7 mouse cellular contexts compared by ENCODE assay signal in genomic region chr19:45047935-45048643, GRCm38 (mm10). TPM values are rescaled to one million over a fixed set of nuclear protein-coding genes. Genes with fewer than 3 reads are reported as not detected.
A peak's percentile ranks its signal among the peaks of the same experiment; 100 is the strongest.
DNase-seq lines count a peak whose midpoint lies in the region; ATAC-seq and TF ChIP-seq lines count a peak whose summit lies in the region.

No protein-coding gene starts in this region.

- H3K27me3 ChIP-seq in MEL (ENCODE audit: control insufficient read depth in 1 of 2, insufficient read depth in 2 of 2, low read length in 2 of 2): peaks cover 0 to 4% of the 10 kb centered on the region in 2 experiments; a peak in 1 of 4 replicates
- no peaks in the 10 kb centered on the region for H3K27me3 ChIP-seq in hindbrain, postnatal 0 days (ENCODE audit: insufficient read depth, low read length)
- no peaks in the 10 kb centered on the region for H3K27me3 ChIP-seq in small intestine, adult 2 months (ENCODE audit: control insufficient read depth, insufficient read depth, low read length)

- no peak for TF ChIP-seq RAD21 in MEL (IDR thresholded peaks at IDR 0.05; ENCODE audit: low read depth, low read length)

- peak; percentile 61 for ATAC-seq in hindbrain, postnatal 0 days

- peak overlapping the region; percentile 71 for H3K9ac ChIP-seq in MEL (ENCODE audit: control insufficient read depth, low read depth, low read length, poor library complexity, severe bottlenecking)
- peak overlapping the region; percentile 66 for H3K9ac ChIP-seq in hindbrain, postnatal 0 days (replicated peaks; ENCODE audit: low read length)

- H3K27ac ChIP-seq in MEL (ENCODE audit: control insufficient read depth, low read depth, low read length): peak overlapping the region; percentile 94
- peak overlapping the region; percentile 91 for H3K27ac ChIP-seq in hindbrain, postnatal 0 days
- H3K27ac ChIP-seq in small intestine, adult 2 months (ENCODE audit: insufficient read depth, low read depth, low read length): peak overlapping the region; percentile 82

- peaks cover 0 to 5% of the 10 kb centered on the region in 2 experiments; a peak in 1 of 4 replicates for H3K36me3 ChIP-seq in MEL (ENCODE audit: control insufficient read depth in 1 of 2, insufficient read depth in 2 of 2, low read length in 2 of 2)
- peaks cover 27% of the 10 kb centered on the region for H3K36me3 ChIP-seq in hindbrain, postnatal 0 days (ENCODE audit: insufficient read depth, low read length)
- no peaks in the 10 kb centered on the region for H3K36me3 ChIP-seq in small intestine, adult 2 months (ENCODE audit: control insufficient read depth, insufficient read depth, low read length)

- H3K79me2 ChIP-seq in MEL (ENCODE audit: control insufficient read depth, insufficient read depth, low read length, poor library complexity): no peaks in the 10 kb centered on the region

- no peak; a peak in 1 of 4 replicates for TF ChIP-seq POLR2A in MEL (IDR thresholded peaks at IDR 0.05; ENCODE audit: control insufficient read depth in 1 of 2, insufficient read depth in 1 of 2, low read depth in 1 of 2, low read length in 2 of 2, poor library complexity in 1 of 2)
- no peak for TF ChIP-seq POLR2A in small intestine, adult 2 months (IDR thresholded peaks at IDR 0.05; ENCODE audit: low read depth, low read length)

- TF ChIP-seq CTCF in MEL (IDR thresholded peaks at IDR 0.05 in 2 of 3, conservative IDR thresholded peaks at IDR 0.05 in 1 of 3; ENCODE audit: control insufficient read depth in 1 of 3, insufficient read depth in 1 of 3, low read depth in 2 of 3, low read length in 3 of 3, poor library complexity in 1 of 3, severe bottlenecking in 1 of 3): no peak
- TF ChIP-seq CTCF in hindbrain, postnatal 0 days (IDR thresholded peaks at IDR 0.05; ENCODE audit: low read depth): no peak
- no peak for TF ChIP-seq CTCF in small intestine, adult 2 months (IDR thresholded peaks at IDR 0.05; ENCODE audit: extremely low read depth, insufficient read length, insufficient replicate concordance, low read depth, low read length)

- peak overlapping the region; percentile 87 for H3K4me2 ChIP-seq in hindbrain, postnatal 0 days (ENCODE audit: low read depth, low read length)

- DNase-seq in MEL (ENCODE audit: low read depth, low spot score): peak; percentile 92
- peak; percentile 77 for DNase-seq in cerebellum, adult 11-12 months
- DNase-seq in frontal cortex, adult 2 months (ENCODE audit: extremely low spot score in 1 of 2, low spot score in 1 of 2): peak; percentile 90 to 92
- peak; percentile 66 for DNase-seq in hindbrain, postnatal 0 days (ENCODE audit: low spot score)
- peak; percentile 69 to 94 for DNase-seq in left cerebral cortex, adult 8-10 months (ENCODE audit: low spot score in 2 of 2)
- DNase-seq in lung, postnatal 4 days: peak; percentile 79 to 82

- TF ChIP-seq EP300 in MEL (IDR thresholded peaks at IDR 0.05; ENCODE audit: low read depth in 1 of 2, low read length in 2 of 2): peak; percentile 57 to 85

- H3K4me1 ChIP-seq in MEL (ENCODE audit: control insufficient read depth in 1 of 2, insufficient read depth in 2 of 2, low read length in 2 of 2): peaks cover 5 to 13% of the 10 kb centered on the region in 2 experiments; a peak in 3 of 4 replicates
- H3K4me1 ChIP-seq in hindbrain, postnatal 0 days (ENCODE audit: insufficient read depth, low read length): peaks cover 8% of the 10 kb centered on the region; the same call in 1 of the 2 replicates
- H3K4me1 ChIP-seq in small intestine, adult 2 months (ENCODE audit: control insufficient read depth, insufficient read depth, insufficient read length, low read length): peaks cover 6% of the 10 kb centered on the region

- peak overlapping the region; percentile 63 to 69 for H3K4me3 ChIP-seq in MEL (ENCODE audit: control insufficient read depth in 1 of 2, insufficient read depth in 1 of 2, low read depth in 2 of 2, low read length in 2 of 2)
- peak overlapping the region; percentile 51 for H3K4me3 ChIP-seq in hindbrain, postnatal 0 days (ENCODE audit: low read length)
- peak overlapping the region; percentile 68 for H3K4me3 ChIP-seq in small intestine, adult 2 months (ENCODE audit: low read depth, low read length)

- no peaks in the 10 kb centered on the region for H3K9me3 ChIP-seq in MEL (replicated peaks; ENCODE audit: insufficient read depth, low read length)
- H3K9me3 ChIP-seq in hindbrain, postnatal 0 days (ENCODE audit: low read length): no peaks in the 10 kb centered on the region

- WGBS in hindbrain, postnatal 0 days: 8% methylated on average over 11 of the region's 11 CpGs
- WGBS in small intestine, adult 2 months: 15% methylated on average over 11 of the region's 11 CpGs

TF ChIP-seq in MEL, 35 proteins besides CTCF, POLR2A, EP300 and RAD21 (continues in another document):
- TF ChIP-seq E2F4 (IDR thresholded peaks at IDR 0.05; ENCODE audit: borderline replicate concordance, low read depth, low read length) (no peak), SIN3A (IDR thresholded peaks at IDR 0.05; ENCODE audit: low read length) (peak; percentile 75), ZNF384 (IDR thresholded peaks at IDR 0.05; ENCODE audit: low read depth, low read length) (no peak), ELF1 (IDR thresholded peaks at IDR 0.05; ENCODE audit: low read depth, low read length) (no peak; the same call in 1 of the 2 replicates), NRF1 (IDR thresholded peaks at IDR 0.05; ENCODE audit: insufficient read depth, low read depth, low read length, poor library complexity, severe bottlenecking) (no peak), MYB (IDR thresholded peaks at IDR 0.05; ENCODE audit: low read depth, low read length) (peak; percentile 70; the same call in 1 of the 2 replicates), GABPA (IDR thresholded peaks at IDR 0.05; ENCODE audit: low read depth, low read length) (no peak), USF2 (IDR thresholded peaks at IDR 0.05; ENCODE audit: borderline replicate concordance in 1 of 2, insufficient read depth in 1 of 2, low read depth in 1 of 2, low read length in 2 of 2) (no peak), MAX (IDR thresholded peaks at IDR 0.05; ENCODE audit: low read length) (peak; percentile 49), SMC3 (IDR thresholded peaks at IDR 0.05; ENCODE audit: low read depth, low read length) (no peak), NELFE (IDR thresholded peaks at IDR 0.05; ENCODE audit: low read depth, low read length) (no peak; the same call in 1 of the 2 replicates), POLR2AphosphoS2 (IDR thresholded peaks at IDR 0.05; ENCODE audit: low read length) (no peak; the same call in 1 of the 2 replicates), MEF2A (IDR thresholded peaks at IDR 0.05; ENCODE audit: extremely low read depth, insufficient replicate concordance, low read depth, low read length, poor library complexity, severe bottlenecking) (no peak), MAZ (IDR thresholded peaks at IDR 0.05; ENCODE audit: low read depth, low read length) (no peak)

RNA-seq across cellular contexts. Expression of gene Sfxn3, which starts 0.8 kb away (rescaled TPM):
- total RNA-seq in MEL (2012; rRNA removed): 3.6 and 5.0 TPM in 2 replicates
- polyA plus RNA-seq in MEL (2012; ENCODE audit: insufficient read depth in 1 of 2, insufficient read length in 2 of 2, low read depth in 1 of 2, low replicate concordance in 2 of 2, missing spikeins in 1 of 2): 10 to 100 TPM in 1 of 2 experiments, not detected in 1; 10.6 TPM
- polyA plus RNA-seq in frontal cortex, adult 2 months (2012; rRNA removed): 103 and 108 TPM in 2 replicates
- 63.9 and 76.9 TPM in 2 replicates for total RNA-seq in hindbrain, postnatal 0 days (2014; rRNA removed)
- 64.4 and 77.3 TPM in 2 replicates for polyA plus RNA-seq in hindbrain, postnatal 0 days (2015; fragmentation: Nextera tagmentation; extraction: Ambion mirVana)
- 100 to 1,000 TPM; 111 to 132 (median 121) TPM for total RNA-seq in left cerebral cortex, adult 8-10 months (2022)
- 8.8 and 9.5 TPM in 2 replicates for polyA plus RNA-seq in small intestine, adult 2 months (2012; rRNA removed)

RNA-seq across cellular contexts. Expression of gene Pdzd7, which starts 2.6 kb away (rescaled TPM):
- 0.08 and 0.10 TPM in 2 replicates for total RNA-seq in MEL (2012; rRNA removed)
- polyA plus RNA-seq in MEL (2012; ENCODE audit: insufficient read depth in 1 of 2, insufficient read length in 2 of 2, low read depth in 1 of 2, low replicate concordance in 2 of 2, missing spikeins in 1 of 2): under 1 TPM in 1 of 2 experiments, not detected in 1; 0.56 TPM
- 7.6 and 7.7 TPM in 2 replicates for polyA plus RNA-seq in frontal cortex, adult 2 months (2012; rRNA removed)
- 4.8 and 7.7 TPM in 2 replicates for total RNA-seq in hindbrain, postnatal 0 days (2014; rRNA removed)
- polyA plus RNA-seq in hindbrain, postnatal 0 days (2015; fragmentation: Nextera tagmentation; extraction: Ambion mirVana): 1.9 and 2.5 TPM in 2 replicates
- 1 to 10 TPM; 5.5 to 6.2 (median 5.7) TPM for total RNA-seq in left cerebral cortex, adult 8-10 months (2022)
- 0.29 and 1.2 TPM in 2 replicates for polyA plus RNA-seq in small intestine, adult 2 months (2012; rRNA removed)

RNA-seq across cellular contexts. Expression of gene Kazald1, which starts 27.0 kb away (rescaled TPM):
- total RNA-seq in MEL (2012; rRNA removed): 0.33 and 0.39 TPM in 2 replicates
- polyA plus RNA-seq in MEL (2012; ENCODE audit: insufficient read depth in 1 of 2, insufficient read length in 2 of 2, low read depth in 1 of 2, low replicate concordance in 2 of 2, missing spikeins in 1 of 2): 1 to 10 TPM in 1 of 2 experiments, not detected in 1; 1.5 TPM
- polyA plus RNA-seq in frontal cortex, adult 2 months (2012; rRNA removed): 4.3 and 5.3 TPM in 2 replicates
- 1.7 and 2.8 TPM in 2 replicates for total RNA-seq in hindbrain, postnatal 0 days (2014; rRNA removed)
- polyA plus RNA-seq in hindbrain, postnatal 0 days (2015; fragmentation: Nextera tagmentation; extraction: Ambion mirVana): 2.6 and 3.2 TPM in 2 replicates
- total RNA-seq in left cerebral cortex, adult 8-10 months (2022): 1 to 10 TPM; 5.1 to 7.0 (median 5.7) TPM
- 2.2 and 2.4 TPM in 2 replicates for polyA plus RNA-seq in small intestine, adult 2 months (2012; rRNA removed)

RNA-seq across cellular contexts. Expression of gene Lzts2, which starts 33.9 kb away (rescaled TPM):
- total RNA-seq in MEL (2012; rRNA removed): 4.0 and 4.2 TPM in 2 replicates
- 10 to 100 TPM in 1 of 2 experiments, not detected in 1; 13.1 TPM for polyA plus RNA-seq in MEL (2012; ENCODE audit: insufficient read depth in 1 of 2, insufficient read length in 2 of 2, low read depth in 1 of 2, low replicate concordance in 2 of 2, missing spikeins in 1 of 2)
- polyA plus RNA-seq in frontal cortex, adult 2 months (2012; rRNA removed): 34.7 and 37.1 TPM in 2 replicates
- 44.1 and 44.7 TPM in 2 replicates for total RNA-seq in hindbrain, postnatal 0 days (2014; rRNA removed)
- polyA plus RNA-seq in hindbrain, postnatal 0 days (2015; fragmentation: Nextera tagmentation; extraction: Ambion mirVana): 16.4 and 17.0 TPM in 2 replicates
- total RNA-seq in left cerebral cortex, adult 8-10 months (2022): 10 to 100 TPM; 40.8 to 44.6 (median 43.3) TPM
- 40.3 and 50.4 TPM in 2 replicates for polyA plus RNA-seq in small intestine, adult 2 months (2012; rRNA removed)

RNA-seq across cellular contexts. Expression of gene Mrpl43, which starts 41.8 kb away (rescaled TPM):
- 136 and 145 TPM in 2 replicates for total RNA-seq in MEL (2012; rRNA removed)
- 100 to 1,000 TPM in 1 of 2 experiments, not detected in 1; 136 TPM for polyA plus RNA-seq in MEL (2012; ENCODE audit: insufficient read depth in 1 of 2, insufficient read length in 2 of 2, low read depth in 1 of 2, low replicate concordance in 2 of 2, missing spikeins in 1 of 2)
- polyA plus RNA-seq in frontal cortex, adult 2 months (2012; rRNA removed): 73.3 and 80.2 TPM in 2 replicates
- total RNA-seq in hindbrain, postnatal 0 days (2014; rRNA removed): 97.1 and 98.4 TPM in 2 replicates
- polyA plus RNA-seq in hindbrain, postnatal 0 days (2015; fragmentation: Nextera tagmentation; extraction: Ambion mirVana): 109 and 115 TPM in 2 replicates
- 10 to 100 TPM; 37.3 to 43.8 (median 39.8) TPM for total RNA-seq in left cerebral cortex, adult 8-10 months (2022)
- polyA plus RNA-seq in small intestine, adult 2 months (2012; rRNA removed): 71.9 and 126 TPM in 2 replicates

Comparison
In these comparisons a context has a peak if more than half of its experiments do, and no peak if none do; other contexts are left out.
1. Peak in every context shown above with its lines: DNase-seq, ATAC-seq, H3K4me3 ChIP-seq and H3K27ac ChIP-seq.